Mouse (Mus musculus): Measurements from ENCODE around the gene C2cd3.

The C2cd3 gene

GRCm38 (mm10) chr7:100388174-100388573 is 16.1 kb downstream of the C2cd3 start:
- TF ChIP-seq POU5F1 (IDR thresholded peaks at IDR 0.05; ENCODE audit: borderline replicate concordance, low read length), result no peak
- no peak for TF ChIP-seq NANOG (IDR thresholded peaks at IDR 0.05; ENCODE audit: borderline replicate concordance, low read length)
- H3K4me3 ChIP-seq (replicated peaks; ENCODE audit: low read length), result no peak overlapping the region
- H3K9me3 ChIP-seq (ENCODE audit: low read length), result no peaks in the 10 kb centered on the region
- peaks cover 39% of the 10 kb centered on the region for H3K36me3 ChIP-seq (ENCODE audit: insufficient read depth, low read length)
- peaks cover 10% of the 10 kb centered on the region for H3K4me1 ChIP-seq (replicated peaks; ENCODE audit: low read depth, low read length)
- no peaks in the 10 kb centered on the region for H3K27me3 ChIP-seq (ENCODE audit: insufficient read depth, low read length)

- peaks cover 10% of the 10 kb centered on the region for H3K4me1 ChIP-seq (replicated peaks; ENCODE audit: low read depth, low read length)
- TF ChIP-seq NANOG (IDR thresholded peaks at IDR 0.05; ENCODE audit: borderline replicate concordance, low read length) (no peak), CTCF (conservative IDR thresholded peaks at IDR 0.05; ENCODE audit: low read length) (no peak), POU5F1 (IDR thresholded peaks at IDR 0.05; ENCODE audit: borderline replicate concordance, low read length) (no peak)
These were observed 18.1 kb downstream of the C2cd3 start for GRCm38 (mm10) chr7:100390166-100390565.

GRCm38 (mm10) chr7:100392265-100392664 is 20.2 kb downstream of the C2cd3 start:
- Histone ChIP-seq H3K9me3 (ENCODE audit: low read length) (no peaks in the 10 kb centered on the region), H3K4me1 (replicated peaks; ENCODE audit: low read depth, low read length) (peaks cover 10% of the 10 kb centered on the region), H3K27me3 (ENCODE audit: insufficient read depth, low read length) (no peaks in the 10 kb centered on the region), H3K36me3 (ENCODE audit: insufficient read depth, low read length) (peaks cover 62% of the 10 kb centered on the region), H3K4me3 (replicated peaks; ENCODE audit: low read length) (no peak overlapping the region)
- TF ChIP-seq CTCF (conservative IDR thresholded peaks at IDR 0.05; ENCODE audit: low read length) (no peak), POU5F1 (IDR thresholded peaks at IDR 0.05; ENCODE audit: borderline replicate concordance, low read length) (no peak), NANOG (IDR thresholded peaks at IDR 0.05; ENCODE audit: borderline replicate concordance, low read length) (no peak)

More at GRCm38 (mm10) chr7:100390166-100390565, 18.1 kb downstream of the C2cd3 start:
- H3K27me3 ChIP-seq (ENCODE audit: insufficient read depth, low read length), result no peaks in the 10 kb centered on the region
- no peaks in the 10 kb centered on the region for H3K9me3 ChIP-seq (ENCODE audit: low read length)
- H3K36me3 ChIP-seq (ENCODE audit: insufficient read depth, low read length), result peaks cover 44% of the 10 kb centered on the region
- H3K4me3 ChIP-seq (replicated peaks; ENCODE audit: low read length), result no peak overlapping the region

- H3K36me3 ChIP-seq (ENCODE audit: insufficient read depth, low read length), result peaks cover 64% of the 10 kb centered on the region
- no peak overlapping the region for H3K4me3 ChIP-seq (replicated peaks; ENCODE audit: low read length)
- TF ChIP-seq NANOG (IDR thresholded peaks at IDR 0.05; ENCODE audit: borderline replicate concordance, low read length) (no peak), POU5F1 (IDR thresholded peaks at IDR 0.05; ENCODE audit: borderline replicate concordance, low read length) (no peak), CTCF (conservative IDR thresholded peaks at IDR 0.05; ENCODE audit: low read length) (no peak)
- H3K27me3 ChIP-seq (ENCODE audit: insufficient read depth, low read length), result no peaks in the 10 kb centered on the region
- no peaks in the 10 kb centered on the region for H3K4me1 ChIP-seq (replicated peaks; ENCODE audit: low read depth, low read length)
- H3K9me3 ChIP-seq (ENCODE audit: low read length), result no peaks in the 10 kb centered on the region
These were observed 27.3 kb downstream of the C2cd3 start for GRCm38 (mm10) chr7:100399231-100399913.

- TF ChIP-seq POU5F1 (IDR thresholded peaks at IDR 0.05; ENCODE audit: borderline replicate concordance, low read length), result no peak
- no peak for TF ChIP-seq CTCF (conservative IDR thresholded peaks at IDR 0.05; ENCODE audit: low read length)
- no peak for TF ChIP-seq NANOG (IDR thresholded peaks at IDR 0.05; ENCODE audit: borderline replicate concordance, low read length)
- H3K4me1 ChIP-seq (replicated peaks; ENCODE audit: low read depth, low read length), result no peaks in the 10 kb centered on the region
- H3K4me3 ChIP-seq (replicated peaks; ENCODE audit: low read length), result no peak overlapping the region
These were observed 29.0 kb downstream of the C2cd3 start for GRCm38 (mm10) chr7:100400899-100401539.

GRCm38 (mm10) chr7:100402715-100403114 is 30.7 kb downstream of the C2cd3 start:
- no peaks in the 10 kb centered on the region for H3K4me1 ChIP-seq (replicated peaks; ENCODE audit: low read depth, low read length)
- no peaks in the 10 kb centered on the region for H3K9me3 ChIP-seq (ENCODE audit: low read length)
- no peaks in the 10 kb centered on the region for H3K27me3 ChIP-seq (ENCODE audit: insufficient read depth, low read length)
- H3K4me3 ChIP-seq (replicated peaks; ENCODE audit: low read length), result no peak overlapping the region
- H3K36me3 ChIP-seq (ENCODE audit: insufficient read depth, low read length), result peaks cover 61% of the 10 kb centered on the region
- no peak for TF ChIP-seq NANOG (IDR thresholded peaks at IDR 0.05; ENCODE audit: borderline replicate concordance, low read length)
- no peak for TF ChIP-seq CTCF (conservative IDR thresholded peaks at IDR 0.05; ENCODE audit: low read length)
- no peak for TF ChIP-seq POU5F1 (IDR thresholded peaks at IDR 0.05; ENCODE audit: borderline replicate concordance, low read length)

More at GRCm38 (mm10) chr7:100400899-100401539, 29.0 kb downstream of the C2cd3 start:
- H3K9me3 ChIP-seq (ENCODE audit: low read length), result no peaks in the 10 kb centered on the region
- peaks cover 58% of the 10 kb centered on the region for H3K36me3 ChIP-seq (ENCODE audit: insufficient read depth, low read length)
- H3K27me3 ChIP-seq (ENCODE audit: insufficient read depth, low read length), result no peaks in the 10 kb centered on the region

GRCm38 (mm10) chr7:100407677-100408076 is 35.6 kb downstream of the C2cd3 start:
- H3K9me3 ChIP-seq (ENCODE audit: low read length), result no peaks in the 10 kb centered on the region
- peaks cover 69% of the 10 kb centered on the region for H3K36me3 ChIP-seq (ENCODE audit: insufficient read depth, low read length)
- H3K4me3 ChIP-seq (replicated peaks; ENCODE audit: low read length), result no peak overlapping the region
- H3K27me3 ChIP-seq (ENCODE audit: insufficient read depth, low read length), result no peaks in the 10 kb centered on the region
- no peak for TF ChIP-seq CTCF (conservative IDR thresholded peaks at IDR 0.05; ENCODE audit: low read length)
- TF ChIP-seq NANOG (IDR thresholded peaks at IDR 0.05; ENCODE audit: borderline replicate concordance, low read length), result no peak
- TF ChIP-seq POU5F1 (IDR thresholded peaks at IDR 0.05; ENCODE audit: borderline replicate concordance, low read length), result no peak
- no peaks in the 10 kb centered on the region for H3K4me1 ChIP-seq (replicated peaks; ENCODE audit: low read depth, low read length)

- H3K9me3 ChIP-seq (ENCODE audit: low read length), result no peaks in the 10 kb centered on the region
- TF ChIP-seq NANOG (IDR thresholded peaks at IDR 0.05; ENCODE audit: borderline replicate concordance, low read length) (no peak), POU5F1 (IDR thresholded peaks at IDR 0.05; ENCODE audit: borderline replicate concordance, low read length) (no peak), CTCF (conservative IDR thresholded peaks at IDR 0.05; ENCODE audit: low read length) (no peak)
- H3K27me3 ChIP-seq (ENCODE audit: insufficient read depth, low read length), result no peaks in the 10 kb centered on the region
- H3K4me1 ChIP-seq (replicated peaks; ENCODE audit: low read depth, low read length), result no peaks in the 10 kb centered on the region
- peaks cover 73% of the 10 kb centered on the region for H3K36me3 ChIP-seq (ENCODE audit: insufficient read depth, low read length)
- H3K4me3 ChIP-seq (replicated peaks; ENCODE audit: low read length), result no peak overlapping the region
These were observed 36.7 kb downstream of the C2cd3 start for GRCm38 (mm10) chr7:100408684-100409083.
